Mouse (Mus musculus) stomach, embryonic 15.5 days (tissue): ENCODE measurements around the gene Mob2. TPM values are rescaled to one million over a fixed set of nuclear protein-coding genes. Genes with fewer than 3 reads are reported as not detected.
A peak's percentile ranks its signal among the peaks of the same experiment; 100 is the strongest.

Experiments used
- ATAC-seq: fragments of 200-750 bp; cut with Nextera tagmentation; 2 replicates; pipeline ENCODE4 v1.8.0; 2017; ENCODE audit warnings: low read depth, moderate number of reproducible peaks, moderate TSS enrichment; ENCODE audit not compliant: insufficient read depth, low FRiP score
- H3K27ac ChIP-seq: fragments of 300-500 bp; sonication (generic); 2 replicates; pipeline ENCODE4 v1.5.1; 2015; ENCODE audit warnings: mild to moderate bottlenecking, inconsistent platforms
- H3K27me3 ChIP-seq: fragments of 300-500 bp; sonication (generic); replicated peaks from 2 replicates; pipeline ENCODE4 v1.6.1; 2015; ENCODE audit warnings: inconsistent platforms
- H3K36me3 ChIP-seq: fragments of 300-500 bp; sonication (generic); 2 replicates; pipeline ENCODE4 v1.6.1; 2015; ENCODE audit warnings: inconsistent platforms
- H3K4me1 ChIP-seq: fragments of 300-500 bp; sonication (generic); 2 replicates; pipeline ENCODE4 v1.6.1; 2015; ENCODE audit warnings: inconsistent platforms
- H3K4me2 ChIP-seq: fragments of 300-500 bp; sonication (generic); 2 replicates; pipeline ENCODE4 v1.6.1; 2015; ENCODE audit warnings: mild to moderate bottlenecking, inconsistent platforms
- H3K4me3 ChIP-seq: fragments of 300-500 bp; sonication (generic); replicated peaks from 2 replicates; pipeline ENCODE4 v1.5.1; 2015; ENCODE audit warnings: inconsistent platforms
- H3K9ac ChIP-seq: fragments of 300-500 bp; sonication (generic); 2 replicates; pipeline ENCODE4 v1.6.1; 2015; ENCODE audit warnings: inconsistent platforms
- H3K9me3 ChIP-seq: fragments of 300-500 bp; sonication (generic); 2 replicates; pipeline ENCODE4 v1.6.1; 2016; ENCODE audit warnings: inconsistent platforms
- WGBS: fragments of 180-500 bp; shearing (Covaris S2); methylation state at CpG from one replicate; pipeline ENCODE4 v1.1.7; 2015; 5-methylcytosine and 5-hydroxymethylcytosine counted together
- polyA plus RNA-seq: library from polyadenylated mRNA; unstranded; fragments of >200 nt; fragmentation: Nextera tagmentation; extraction: Ambion mirVana; gene quantifications from 2 replicates; pipeline ENCODE4 v1.2.1, GENCODE M21; 2015

Mob2 gene
- polyA plus RNA-seq, 1 experiment from 2014 or later: 67.8 TPM

- Histone ChIP-seq H3K27me3 (peaks cover 36% of the 10 kb centered on the region), H3K4me3 (no peak overlapping the region), H3K9me3 (no peaks in the 10 kb centered on the region), H3K4me1 (peaks cover 27% of the 10 kb centered on the region), H3K27ac (no peak overlapping the region), H3K9ac (no peak overlapping the region), H3K36me3 (no peaks in the 10 kb centered on the region), H3K4me2 (no peak overlapping the region)
- WGBS: 82% methylated on average over 1 of the region's 1 CpGs
- peak; percentile 91 for ATAC-seq
Measured at GRCm38 (mm10) chr7:142087069-142087652, 26.3 kb upstream of the Mob2 start.

- no peak overlapping the region for H3K4me3 ChIP-seq
- no peaks in the 10 kb centered on the region for H3K9me3 ChIP-seq
- ATAC-seq: no peak
- H3K4me2 ChIP-seq: no peak overlapping the region
- no peaks in the 10 kb centered on the region for H3K36me3 ChIP-seq
- WGBS: 73% methylated on average over 4 of the region's 4 CpGs
- H3K4me1 ChIP-seq: peaks cover 32% of the 10 kb centered on the region
- H3K27ac ChIP-seq: no peak overlapping the region
- peaks cover 34% of the 10 kb centered on the region for H3K27me3 ChIP-seq
- H3K9ac ChIP-seq: no peak overlapping the region
Measured at GRCm38 (mm10) chr7:142086159-142086905, 25.5 kb upstream of the Mob2 start.

- Histone ChIP-seq H3K36me3 (no peaks in the 10 kb centered on the region), H3K27me3 (peaks cover 42% of the 10 kb centered on the region), H3K27ac (no peak overlapping the region), H3K4me2 (no peak overlapping the region), H3K9me3 (no peaks in the 10 kb centered on the region), H3K4me1 (peaks cover 32% of the 10 kb centered on the region), H3K9ac (no peak overlapping the region), H3K4me3 (no peak overlapping the region)
- no peak for ATAC-seq
- WGBS: 50% methylated on average over 3 of the region's 3 CpGs
Measured at GRCm38 (mm10) chr7:142084820-142085219, 24.0 kb upstream of the Mob2 start.

- no peaks in the 10 kb centered on the region for H3K36me3 ChIP-seq
- H3K4me1 ChIP-seq: peaks cover 28% of the 10 kb centered on the region
- H3K9ac ChIP-seq: no peak overlapping the region
- H3K4me2 ChIP-seq: no peak overlapping the region
- H3K27me3 ChIP-seq: peaks cover 45% of the 10 kb centered on the region
- no peak for ATAC-seq
- WGBS: 35% methylated on average over 5 of the region's 5 CpGs
- no peak overlapping the region for H3K4me3 ChIP-seq
- H3K9me3 ChIP-seq: no peaks in the 10 kb centered on the region
- H3K27ac ChIP-seq: 0 out of 2 replicates have a peak overlapping the region, but pooled peaks have one; percentile 21
Measured at GRCm38 (mm10) chr7:142084395-142084794, 23.5 kb upstream of the Mob2 start.

GRCm38 (mm10) chr7:142083588-142084317, 22.9 kb upstream of the Mob2 start:
- Histone ChIP-seq H3K9me3 (no peaks in the 10 kb centered on the region), H3K27me3 (peaks cover 46% of the 10 kb centered on the region), H3K27ac (0 out of 2 replicates have a peak overlapping the region, but pooled peaks have one; percentile 21), H3K36me3 (no peaks in the 10 kb centered on the region), H3K4me1 (peaks cover 21% of the 10 kb centered on the region; the same call in 1 of the 2 replicates), H3K4me2 (no peak overlapping the region), H3K9ac (no peak overlapping the region), H3K4me3 (no peak overlapping the region)
- no peak for ATAC-seq
- 37% methylated on average over 12 of the region's 12 CpGs for WGBS

GRCm38 (mm10) chr7:142082607-142083006, 21.7 kb upstream of the Mob2 start:
- Histone ChIP-seq H3K27me3 (peaks cover 46% of the 10 kb centered on the region), H3K27ac (no peak overlapping the region), H3K4me3 (no peak overlapping the region), H3K36me3 (no peaks in the 10 kb centered on the region), H3K4me1 (peaks cover 16% of the 10 kb centered on the region; the same call in 1 of the 2 replicates), H3K4me2 (peak overlapping the region; percentile 43; the same call in 1 of the 2 replicates), H3K9me3 (no peaks in the 10 kb centered on the region), H3K9ac (no peak overlapping the region)
- WGBS: 43% methylated on average over 16 of the region's 16 CpGs
- ATAC-seq: no peak

- peaks cover 46% of the 10 kb centered on the region for H3K27me3 ChIP-seq
- H3K4me1 ChIP-seq: peaks cover 16% of the 10 kb centered on the region; the same call in 1 of the 2 replicates
- peak overlapping the region; percentile 23 for H3K4me3 ChIP-seq
- no peak overlapping the region for H3K27ac ChIP-seq
- H3K9ac ChIP-seq: no peak overlapping the region
- no peak for ATAC-seq
- no peaks in the 10 kb centered on the region for H3K36me3 ChIP-seq
- H3K9me3 ChIP-seq: no peaks in the 10 kb centered on the region
- peak overlapping the region; percentile 43 for H3K4me2 ChIP-seq
- 16% methylated on average over 37 of the region's 38 CpGs for WGBS
Measured at GRCm38 (mm10) chr7:142082179-142082578, 21.3 kb upstream of the Mob2 start.

GRCm38 (mm10) chr7:142081736-142082135, 20.9 kb upstream of the Mob2 start:
- no peak overlapping the region for H3K27ac ChIP-seq
- no peaks in the 10 kb centered on the region for H3K9me3 ChIP-seq
- no peak overlapping the region for H3K9ac ChIP-seq
- H3K4me2 ChIP-seq: peak overlapping the region; percentile 43
- no peak for ATAC-seq
- whole genome bisulfite sequencing: 22% methylated on average over 17 of the region's 17 CpGs
- H3K4me1 ChIP-seq: peaks cover 16% of the 10 kb centered on the region; the same call in 1 of the 2 replicates
- H3K4me3 ChIP-seq: peak overlapping the region; percentile 23; the same call in 1 of the 2 replicates
- H3K36me3 ChIP-seq: no peaks in the 10 kb centered on the region
- peaks cover 46% of the 10 kb centered on the region for H3K27me3 ChIP-seq

- Histone ChIP-seq H3K27me3 (peaks cover 46% of the 10 kb centered on the region), H3K9ac (no peak overlapping the region), H3K36me3 (no peaks in the 10 kb centered on the region), H3K9me3 (no peaks in the 10 kb centered on the region), H3K4me1 (peaks cover 16% of the 10 kb centered on the region; the same call in 1 of the 2 replicates), H3K4me2 (no peak overlapping the region), H3K4me3 (no peak overlapping the region), H3K27ac (no peak overlapping the region)
- WGBS: 52% methylated on average over 2 of the region's 2 CpGs
- no peak for ATAC-seq
Measured at GRCm38 (mm10) chr7:142080876-142081275, 20.0 kb upstream of the Mob2 start.

GRCm38 (mm10) chr7:142079365-142079764, 18.5 kb upstream of the Mob2 start:
- WGBS: 47% methylated on average over 5 of the region's 5 CpGs
- H3K4me3 ChIP-seq: no peak overlapping the region
- no peak overlapping the region for H3K9ac ChIP-seq
- no peak overlapping the region for H3K4me2 ChIP-seq
- H3K9me3 ChIP-seq: no peaks in the 10 kb centered on the region
- no peak for ATAC-seq
- no peaks in the 10 kb centered on the region for H3K36me3 ChIP-seq
- no peak overlapping the region for H3K27ac ChIP-seq
- peaks cover 38% of the 10 kb centered on the region for H3K27me3 ChIP-seq
- peaks cover 11% of the 10 kb centered on the region; the same call in 1 of the 2 replicates for H3K4me1 ChIP-seq

GRCm38 (mm10) chr7:142077138-142077537, 16.3 kb upstream of the Mob2 start:
- peaks cover 5% of the 10 kb centered on the region; the same call in 1 of the 2 replicates for H3K4me1 ChIP-seq
- no peak for ATAC-seq
- H3K9me3 ChIP-seq: no peaks in the 10 kb centered on the region
- 72% methylated on average over 3 of the region's 3 CpGs for WGBS
- no peak overlapping the region for H3K4me3 ChIP-seq
- peaks cover 17% of the 10 kb centered on the region for H3K27me3 ChIP-seq
- H3K9ac ChIP-seq: no peak overlapping the region
- no peak overlapping the region for H3K4me2 ChIP-seq
- no peak overlapping the region for H3K27ac ChIP-seq
- H3K36me3 ChIP-seq: no peaks in the 10 kb centered on the region
